Mouse (Mus musculus) erythroblast, embryonic 14.5 days (primary cell): ENCODE results near the gene Nckap5.

Experiments
- GATA1 ChIP-seq: IDR thresholded peaks from 2 replicates; pipeline ENCODE4 v1.6.1; 2012; ENCODE audit warnings: low read length, inconsistent platforms, mixed read lengths
- TAL1 ChIP-seq: IDR thresholded peaks from 3 replicates; pipeline ENCODE4 v1.6.1; 2012; ENCODE audit warnings: low read length, inconsistent platforms, mixed read lengths

GRCm38 (mm10) chr1:126822246-126822645, 8.4 kb downstream of the Nckap5 start:
- TF ChIP-seq GATA1, result no peak
- no peak for TF ChIP-seq TAL1
